Mouse (Mus musculus): ENCODE results near the gene Cubn. TPM values are rescaled to one million over a fixed set of nuclear protein-coding genes. Genes with fewer than 3 reads are reported as not detected.

The Cubn gene
- polyA plus RNA-seq, 2 experiments: 0.04 to 0.06 TPM

DNA sequence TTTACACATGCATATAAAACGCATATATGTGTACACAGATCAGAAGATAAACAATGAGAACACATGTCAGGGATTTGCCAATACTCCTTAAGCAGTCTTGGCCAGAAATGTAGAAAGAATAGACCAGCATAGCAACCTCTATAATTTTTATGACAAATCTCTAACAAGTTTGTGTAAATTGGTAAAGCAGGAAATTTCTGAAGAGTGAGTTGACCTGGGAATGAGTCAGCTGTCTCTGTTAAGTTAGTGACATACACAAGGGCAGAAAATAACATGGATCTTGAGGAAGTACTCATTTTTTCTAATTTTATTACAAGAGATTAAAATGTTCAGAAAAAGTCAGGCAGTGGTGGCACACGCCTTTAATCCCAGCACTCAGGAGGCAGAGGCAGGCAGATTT is 34.6 kb upstream of the Cubn start:
- Histone ChIP-seq H3K27me3 (ENCODE audit: control insufficient read depth, insufficient read depth, low read length) (no peaks in the 10 kb centered on the region), H3K9ac (replicated peaks) (no peak overlapping the region), H3K36me3 (replicated peaks; ENCODE audit: control insufficient read depth, insufficient read depth, low read depth) (no peaks in the 10 kb centered on the region), H3K4me2 (ENCODE audit: low read depth) (no peak overlapping the region), H3K4me1 (replicated peaks; ENCODE audit: control insufficient read depth in 2 of 2, insufficient read depth in 2 of 2, low read length in 1 of 2) (peaks cover 24 to 42% of the 10 kb centered on the region in 2 experiments), H3K4me3 (ENCODE audit: insufficient read depth in 1 of 2, low read depth in 2 of 2, low read length in 2 of 2) (no peak overlapping the region), H3K9me3 (ENCODE audit: control insufficient read depth, low read length) (no peaks in the 10 kb centered on the region), H3K27ac (no peak overlapping the region)
- TF ChIP-seq EP300 (IDR thresholded peaks at IDR 0.05; ENCODE audit: low read depth): no peak
- 69% methylated on average over 2 of the region's 2 CpGs for WGBS (ENCODE audit: insufficient replicate concordance)
- DNase-seq (ENCODE audit: low read depth in 3 of 3, low spot score in 3 of 3) (no peak), ATAC-seq (ENCODE audit: insufficient read depth) (no peak)

DNA sequence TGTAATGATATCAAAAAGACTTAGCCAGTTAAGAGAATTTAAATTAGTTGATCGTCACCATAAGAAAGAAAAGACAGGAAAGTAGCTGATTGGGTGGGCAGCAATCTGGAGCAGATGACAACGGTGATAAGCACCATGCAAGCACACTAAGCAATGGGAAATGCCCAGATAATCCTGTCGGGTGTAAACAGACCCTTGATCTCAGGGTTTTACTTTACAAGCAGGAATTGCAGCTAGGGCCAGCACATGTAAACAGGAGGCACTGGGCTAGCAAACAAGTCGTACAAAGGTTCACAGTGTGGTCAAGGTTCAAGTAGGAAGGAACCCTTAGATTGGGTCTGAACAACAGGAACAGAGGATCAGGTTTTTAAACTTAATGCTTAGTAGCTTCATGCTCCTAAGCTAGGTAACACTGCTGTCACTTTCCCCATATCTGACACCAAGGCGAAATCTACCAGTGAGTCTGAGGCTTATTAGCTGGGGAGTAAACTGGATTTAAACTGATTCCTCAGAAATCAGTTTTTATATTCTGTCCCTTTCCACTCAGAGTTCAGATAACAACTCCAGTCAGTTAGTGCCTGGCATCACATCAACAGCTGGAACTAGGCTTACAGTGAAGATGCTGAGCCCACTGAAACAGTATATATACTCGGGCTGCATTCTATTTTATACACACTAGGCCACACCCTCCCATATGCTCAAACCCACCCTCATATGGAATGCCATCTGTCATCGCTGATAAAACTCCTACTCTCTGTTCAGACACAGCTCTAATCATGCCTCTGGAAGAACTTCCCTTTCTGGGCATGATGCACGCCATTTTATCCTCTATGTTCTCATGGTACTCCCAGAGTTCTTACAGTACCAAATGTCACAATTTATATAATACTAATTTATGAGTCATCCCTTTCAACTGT is 32.2 kb upstream of the Cubn start:
- DNase-seq (ENCODE audit: low read depth in 3 of 3, low spot score in 3 of 3) (peak; percentile 58 to 64 (median 59)), ATAC-seq (ENCODE audit: insufficient read depth) (peak; percentile 94)
- Histone ChIP-seq H3K4me3 (ENCODE audit: insufficient read depth in 1 of 2, low read depth in 2 of 2, low read length in 2 of 2) (no peak overlapping the region; a peak in 1 of 4 replicates), H3K36me3 (replicated peaks; ENCODE audit: control insufficient read depth, insufficient read depth, low read depth) (no peaks in the 10 kb centered on the region), H3K27ac (peak overlapping the region; percentile 69), H3K4me2 (ENCODE audit: low read depth) (peak overlapping the region; percentile 59), H3K9me3 (ENCODE audit: control insufficient read depth, low read length) (no peaks in the 10 kb centered on the region), H3K27me3 (ENCODE audit: control insufficient read depth, insufficient read depth, low read length) (no peaks in the 10 kb centered on the region), H3K4me1 (replicated peaks; ENCODE audit: control insufficient read depth in 2 of 2, insufficient read depth in 2 of 2, low read length in 1 of 2) (peaks cover 16 to 27% of the 10 kb centered on the region in 2 experiments), H3K9ac (replicated peaks) (peak overlapping the region; percentile 24)
- 12% methylated on average over 8 of the region's 8 CpGs for WGBS (ENCODE audit: insufficient replicate concordance)
- TF ChIP-seq CTCF (IDR thresholded peaks at IDR 0.05; ENCODE audit: low read depth) (no peak), EP300 (IDR thresholded peaks at IDR 0.05; ENCODE audit: low read depth) (peak; percentile 69)

DNA sequence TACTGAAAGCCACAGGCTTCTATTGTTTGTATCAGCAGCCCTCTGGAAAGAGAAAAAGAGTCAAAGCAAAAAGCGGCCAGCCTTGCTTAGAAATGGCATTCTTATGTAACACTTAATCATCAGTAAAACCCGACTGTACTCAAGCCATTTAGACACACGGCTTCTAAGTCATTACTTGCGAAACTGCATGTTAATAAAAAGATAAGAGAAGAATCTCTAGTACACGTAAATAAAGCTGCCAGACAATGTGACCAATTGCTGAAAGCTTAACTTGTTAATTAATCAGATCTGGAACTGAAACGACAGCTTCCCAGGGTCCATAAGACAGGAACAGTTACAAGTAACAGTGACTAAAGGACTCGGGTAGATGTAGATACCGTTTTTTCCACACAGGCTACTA is 30.5 kb upstream of the Cubn start:
- DNase-seq (ENCODE audit: low read depth in 3 of 3, low spot score in 3 of 3): no peak

DNA sequence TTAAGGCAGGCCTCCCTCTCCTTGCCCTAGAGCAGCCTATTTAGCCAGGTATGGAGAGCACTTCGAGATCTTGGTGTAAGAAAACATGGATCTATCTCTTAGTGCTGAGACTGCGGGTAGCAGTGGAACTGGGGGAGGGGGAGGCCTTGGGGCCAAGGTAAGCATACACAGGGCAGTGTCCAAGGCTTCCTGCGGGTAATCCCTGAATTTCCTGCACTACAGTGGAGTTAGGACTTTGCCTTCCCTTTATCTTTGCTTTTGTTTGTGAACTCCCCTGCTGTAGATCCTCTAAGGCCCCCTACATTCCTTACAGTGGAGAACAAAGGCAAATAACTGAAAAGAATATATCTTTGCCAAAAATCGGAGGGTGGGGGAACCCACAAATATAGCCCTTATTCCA is 23.3 kb upstream of the Cubn start:
- Histone ChIP-seq H3K9me3 (ENCODE audit: control insufficient read depth, low read length) (no peaks in the 10 kb centered on the region), H3K4me2 (ENCODE audit: low read depth) (no peak overlapping the region), H3K9ac (replicated peaks) (no peak overlapping the region), H3K27me3 (ENCODE audit: control insufficient read depth, insufficient read depth, low read length) (no peaks in the 10 kb centered on the region), H3K36me3 (replicated peaks; ENCODE audit: control insufficient read depth, insufficient read depth, low read depth) (no peaks in the 10 kb centered on the region), H3K27ac (no peak overlapping the region), H3K4me1 (replicated peaks; ENCODE audit: control insufficient read depth in 2 of 2, insufficient read depth in 2 of 2, low read length in 1 of 2) (peaks cover 0 to 5% of the 10 kb centered on the region in 2 experiments; a peak in 2 of 4 replicates), H3K4me3 (ENCODE audit: insufficient read depth in 1 of 2, low read depth in 2 of 2, low read length in 2 of 2) (no peak overlapping the region)
- no peak for ATAC-seq (ENCODE audit: insufficient read depth)
- no peak for TF ChIP-seq EP300 (IDR thresholded peaks at IDR 0.05; ENCODE audit: low read depth)
- no peak for TF ChIP-seq CTCF (IDR thresholded peaks at IDR 0.05; ENCODE audit: low read depth)
- DNase-seq (ENCODE audit: low read depth in 3 of 3, low spot score in 3 of 3): no peak
- 52% methylated on average over 4 of the region's 4 CpGs for WGBS (ENCODE audit: insufficient replicate concordance)

More for the DNA sequence above, 30.5 kb upstream of the Cubn start:
- no peak overlapping the region for H3K9ac ChIP-seq (replicated peaks)
- no peak overlapping the region for H3K4me3 ChIP-seq (ENCODE audit: insufficient read depth in 1 of 2, low read depth in 2 of 2, low read length in 2 of 2)
- H3K4me2 ChIP-seq (ENCODE audit: low read depth): no peak overlapping the region
- WGBS (ENCODE audit: insufficient replicate concordance): 33% methylated on average over 8 of the region's 8 CpGs
- H3K4me1 ChIP-seq (replicated peaks; ENCODE audit: control insufficient read depth in 2 of 2, insufficient read depth in 2 of 2, low read length in 1 of 2): peaks cover 12 to 20% of the 10 kb centered on the region in 2 experiments
- no peak for TF ChIP-seq EP300 (IDR thresholded peaks at IDR 0.05; ENCODE audit: low read depth)
- no peak for TF ChIP-seq CTCF (IDR thresholded peaks at IDR 0.05; ENCODE audit: low read depth)
- H3K27ac ChIP-seq: no peak overlapping the region
- H3K9me3 ChIP-seq (ENCODE audit: control insufficient read depth, low read length): no peaks in the 10 kb centered on the region
- ATAC-seq (ENCODE audit: insufficient read depth): no peak
- H3K27me3 ChIP-seq (ENCODE audit: control insufficient read depth, insufficient read depth, low read length): no peaks in the 10 kb centered on the region
- no peaks in the 10 kb centered on the region for H3K36me3 ChIP-seq (replicated peaks; ENCODE audit: control insufficient read depth, insufficient read depth, low read depth)

DNA sequence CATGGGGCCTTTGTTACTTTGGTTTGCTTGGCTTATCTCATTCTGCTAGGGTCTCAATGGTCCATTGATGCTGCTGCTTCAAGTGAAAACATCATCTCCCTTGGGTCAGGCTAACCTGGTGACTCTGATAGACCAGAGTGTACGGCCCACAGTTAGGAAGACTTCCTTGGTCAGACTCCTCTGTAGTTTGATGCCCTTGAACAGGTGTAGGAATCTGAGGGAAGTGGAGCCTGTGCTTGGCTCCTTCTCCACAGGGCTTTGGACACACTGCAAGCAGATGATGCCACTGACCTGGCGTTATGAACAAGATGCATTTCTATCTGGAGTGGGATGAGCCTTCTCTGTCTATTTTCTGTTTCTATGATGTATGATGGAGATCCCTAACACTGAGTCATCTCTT is 11.1 kb upstream of the Cubn start:
- Histone ChIP-seq H3K4me3 (ENCODE audit: insufficient read depth in 1 of 2, low read depth in 2 of 2, low read length in 2 of 2) (no peak overlapping the region), H3K9ac (replicated peaks) (no peak overlapping the region), H3K9me3 (ENCODE audit: control insufficient read depth, low read length) (no peaks in the 10 kb centered on the region), H3K4me2 (ENCODE audit: low read depth) (no peak overlapping the region), H3K4me1 (replicated peaks; ENCODE audit: control insufficient read depth in 2 of 2, insufficient read depth in 2 of 2, low read length in 1 of 2) (0 out of 4 replicates have a peak, but pooled peaks cover 0 to 2% of the 10 kb centered on the region in 2 experiments), H3K27ac (no peak overlapping the region), H3K27me3 (ENCODE audit: control insufficient read depth, insufficient read depth, low read length) (no peaks in the 10 kb centered on the region), H3K36me3 (replicated peaks; ENCODE audit: control insufficient read depth, insufficient read depth, low read depth) (no peaks in the 10 kb centered on the region)
- WGBS (ENCODE audit: insufficient replicate concordance): 64% methylated on average over 2 of the region's 2 CpGs
- DNase-seq (ENCODE audit: low read depth in 3 of 3, low spot score in 3 of 3) (no peak), ATAC-seq (ENCODE audit: insufficient read depth) (no peak)
- TF ChIP-seq CTCF (IDR thresholded peaks at IDR 0.05; ENCODE audit: low read depth) (no peak), EP300 (IDR thresholded peaks at IDR 0.05; ENCODE audit: low read depth) (no peak)
